Mouse (Mus musculus) brain, embryonic 14.5 days (tissue): ENCODE results near the gene Lce1f. TPM values are rescaled to one million over a fixed set of nuclear protein-coding genes. Genes with fewer than 3 reads are reported as not detected.

Experiments
- DNase-seq: peaks from one replicate; pipeline ENCODE4 v3.0.0-alpha.2; 2011; ENCODE audit warnings: low read depth
- CTCF ChIP-seq: fragments of 200-500 bp; IDR thresholded peaks from 2 replicates; pipeline ENCODE4 v1.5.1; 2012; ENCODE audit warnings: inconsistent platforms, mild to moderate bottlenecking, moderate library complexity, borderline replicate concordance; ENCODE audit not compliant: insufficient read depth, insufficient read length; ENCODE audit errors: extremely low read depth
- POLR2A ChIP-seq: fragments of 200-500 bp; IDR thresholded peaks from 2 replicates; pipeline ENCODE4 v1.6.1; 2012; ENCODE audit warnings: mild to moderate bottlenecking, inconsistent platforms, borderline replicate concordance; ENCODE audit not compliant: poor library complexity, insufficient read depth, insufficient read length, severe bottlenecking; ENCODE audit errors: extremely low read depth
- polyA plus RNA-seq: library from polyadenylated mRNA; depleted of rRNA; stranded (reverse); fragments of >200 nt; gene quantifications from 2 replicates; pipeline ENCODE4 v1.2.3, GENCODE M21; 2012; rRNA removed

Gene Lce1f
- polyA plus RNA-seq, 1 experiment = not detected

GRCm38 (mm10) chr3:92678947-92679346, 41.2 kb downstream of the Lce1f start, which contains the start of gene Lce1c:
Lce1c (plus strand) TSS chr3:92679247.
- TF ChIP-seq CTCF = no peak
- no peak for TF ChIP-seq POLR2A
- DNase-seq = no peak

GRCm38 (mm10) chr3:92670215-92670614, 49.9 kb downstream of the Lce1f start, which contains the start of gene Lce1a2:
Lce1a2 (minus strand) TSS chr3:92670315.
- no peak for DNase-seq

More at GRCm38 (mm10) chr3:92670215-92670614, 49.9 kb downstream of the Lce1f start, which contains the start of gene Lce1a2:
- TF ChIP-seq POLR2A (no peak), CTCF (no peak)

Other genes starting within 250 kb of the Lce1f start
- gene Sprr1a, start 234.5 kb downstream of the Lce1f start, polyA plus RNA-seq = 0.63 TPM in 1 of 2 replicates, not detected in the other
- gene Sprr4, start 219.9 kb downstream of the Lce1f start, polyA plus RNA-seq = not detected in 2 replicates
- gene 2310046K23Rik, start 185.8 kb downstream of the Lce1f start, polyA plus RNA-seq = not detected in 2 replicates
- not detected in 2 replicates for gene Ivl, start 146.6 kb downstream of the Lce1f start, polyA plus RNA-seq
- not detected in 2 replicates for gene Smcp, start 131.4 kb downstream of the Lce1f start, polyA plus RNA-seq
- gene 2210017I01Rik, start 112.9 kb downstream of the Lce1f start, polyA plus RNA-seq = not detected in 2 replicates
- not detected in 2 replicates for gene Lce6a, start 98.7 kb downstream of the Lce1f start, polyA plus RNA-seq
- not detected in 2 replicates for gene Lce1a1, start 72.0 kb downstream of the Lce1f start, polyA plus RNA-seq
- gene Lce1b, start 63.4 kb downstream of the Lce1f start, polyA plus RNA-seq = not detected in 2 replicates
- not detected in 2 replicates for gene Lce1a2, start 50.0 kb downstream of the Lce1f start, polyA plus RNA-seq
- not detected in 2 replicates for gene Lce1c, start 41.1 kb downstream of the Lce1f start, polyA plus RNA-seq
- not detected in 2 replicates for gene Lce1d, start 33.1 kb downstream of the Lce1f start, polyA plus RNA-seq
- gene Lce1e, start 11.3 kb downstream of the Lce1f start, polyA plus RNA-seq = not detected in 2 replicates
- not detected in 2 replicates for gene Gm38119, start 18.7 kb upstream of the Lce1f start, polyA plus RNA-seq
- gene Lce1g, start 32.0 kb upstream of the Lce1f start, polyA plus RNA-seq = not detected in 2 replicates
- not detected in 2 replicates for gene Lce1h, start 44.7 kb upstream of the Lce1f start, polyA plus RNA-seq
- gene Lce1i, start 58.5 kb upstream of the Lce1f start, polyA plus RNA-seq = not detected in 2 replicates
- gene Lce1j, start 70.2 kb upstream of the Lce1f start, polyA plus RNA-seq = not detected in 2 replicates
- not detected in 2 replicates for gene Lce1k, start 87.5 kb upstream of the Lce1f start, polyA plus RNA-seq
- gene Kprp, start 106.9 kb upstream of the Lce1f start, polyA plus RNA-seq = not detected in 2 replicates
- not detected in 2 replicates for gene Lce1l, start 130.9 kb upstream of the Lce1f start, polyA plus RNA-seq
- gene 2310050C09Rik, start 149.9 kb upstream of the Lce1f start, polyA plus RNA-seq = not detected in 2 replicates
- not detected in 2 replicates for gene Lce3a, start 205.9 kb upstream of the Lce1f start, polyA plus RNA-seq
- not detected in 2 replicates for gene Lce3b, start 212.6 kb upstream of the Lce1f start, polyA plus RNA-seq
- gene Lce3c, start 224.1 kb upstream of the Lce1f start, polyA plus RNA-seq = not detected in 2 replicates
- not detected in 2 replicates for gene Lce3d, start 237.0 kb upstream of the Lce1f start, polyA plus RNA-seq
- gene Lce3e, start 246.7 kb upstream of the Lce1f start, polyA plus RNA-seq = not detected in 2 replicates